Mouse (Mus musculus) testis, postnatal 14 days (tissue): ENCODE measurements at regions not wholly inside any gene's neighbourhood (a gene's known extent, or its start where the extent isn't known, plus 50 kb on each side); places are given as distances from the start of the nearest gene placed in this dataset.

Experiments
- DNase-seq: peaks from one replicate; pipeline ENCODE4 v3.0.0; 2021; ENCODE audit warnings: low spot score

DNA sequence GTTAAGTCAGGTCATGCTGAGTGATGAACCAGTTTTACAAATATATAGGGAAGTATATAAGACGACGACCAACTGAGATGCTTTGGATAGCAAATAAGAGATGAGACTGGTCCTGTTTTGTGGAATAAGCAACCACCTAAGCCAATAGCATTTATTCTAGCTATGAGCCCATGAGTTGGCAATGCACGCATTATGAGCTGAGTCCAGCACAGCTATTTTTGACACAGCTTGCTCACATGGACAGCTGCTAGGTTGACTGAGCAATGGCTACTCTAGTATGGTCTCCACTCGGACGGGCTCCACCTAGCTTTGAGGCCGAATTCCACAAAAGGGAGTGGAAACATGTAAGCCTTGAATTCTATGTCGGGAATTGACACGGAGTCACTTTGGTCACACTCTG is 146.1 kb upstream of the Dyrk2 start:
- no peak for DNase-seq

DNA sequence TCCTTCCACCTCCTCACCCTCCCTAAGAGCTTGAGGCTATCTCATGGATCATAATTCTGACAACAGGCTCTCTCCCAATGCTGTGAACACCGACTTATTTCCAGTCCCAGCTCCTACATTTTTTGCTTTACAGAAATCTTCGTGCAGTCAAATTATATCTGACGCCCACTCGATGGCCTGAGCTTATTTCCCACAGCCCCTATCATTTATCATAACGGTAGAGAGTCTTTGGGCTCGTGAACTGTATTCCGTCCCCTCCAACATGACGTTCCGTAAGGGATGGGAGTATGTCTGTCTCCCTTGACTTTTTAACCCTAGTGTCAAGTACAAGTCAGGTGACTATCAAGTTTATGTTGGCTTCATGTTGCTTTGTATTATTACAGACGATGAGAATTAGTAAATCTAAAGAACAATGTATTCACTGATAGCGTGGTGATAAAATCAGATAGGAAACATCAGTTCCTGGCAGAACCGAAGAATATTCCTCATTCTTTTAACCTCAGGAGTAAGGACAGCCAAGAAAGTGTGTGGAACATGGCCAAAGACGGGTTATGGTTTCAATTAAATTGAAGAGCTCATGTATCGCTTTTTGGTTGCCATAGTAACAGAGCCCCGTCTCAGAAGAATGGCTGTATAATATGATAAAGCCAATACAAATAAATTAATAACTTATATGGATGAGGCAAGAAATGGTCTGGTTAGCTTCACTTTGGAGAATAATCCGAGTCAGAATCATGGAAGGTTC is 145.5 kb upstream of the Dyrk2 start:
- DNase-seq, result no peak

DNA sequence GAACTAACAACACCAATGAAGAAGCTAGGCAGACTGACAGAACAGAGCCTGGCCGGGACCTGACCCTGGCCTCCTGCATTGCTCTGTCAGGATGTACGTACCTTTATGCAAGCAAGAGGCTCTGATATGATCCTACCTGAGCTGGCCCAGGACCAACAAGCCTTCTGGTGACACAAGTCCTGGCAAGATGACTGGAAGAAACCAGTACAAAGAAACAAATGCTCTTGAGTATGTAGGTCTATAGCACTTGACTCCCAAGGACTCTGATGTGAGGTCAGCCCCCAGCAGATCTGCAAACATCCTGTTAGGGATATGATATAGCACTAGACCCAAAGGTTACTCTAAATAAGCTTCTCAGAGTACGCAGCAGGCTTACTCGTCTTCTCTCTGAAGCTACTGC is 144.7 kb upstream of the Dyrk2 start:
- no peak for DNase-seq

DNA sequence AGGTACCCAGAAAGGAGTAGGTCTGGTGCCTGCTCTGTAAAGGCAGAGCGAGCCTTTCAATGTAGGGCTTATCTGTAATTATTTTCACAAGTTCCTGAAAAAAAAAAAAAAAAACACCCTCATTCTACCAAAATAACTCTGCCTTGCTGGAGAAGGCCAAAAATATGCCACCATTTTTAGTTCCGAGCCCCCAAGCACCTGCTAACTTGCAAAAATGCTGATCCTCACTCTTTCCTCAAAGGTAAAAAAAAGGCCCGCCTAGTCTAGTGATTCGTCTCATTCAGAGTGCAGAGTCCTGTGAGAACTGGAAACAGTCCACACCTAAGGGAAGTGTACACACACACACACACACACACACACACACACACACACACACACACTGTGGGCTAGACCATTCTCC is 143.7 kb upstream of the Dyrk2 start:
- no peak for DNase-seq

DNA sequence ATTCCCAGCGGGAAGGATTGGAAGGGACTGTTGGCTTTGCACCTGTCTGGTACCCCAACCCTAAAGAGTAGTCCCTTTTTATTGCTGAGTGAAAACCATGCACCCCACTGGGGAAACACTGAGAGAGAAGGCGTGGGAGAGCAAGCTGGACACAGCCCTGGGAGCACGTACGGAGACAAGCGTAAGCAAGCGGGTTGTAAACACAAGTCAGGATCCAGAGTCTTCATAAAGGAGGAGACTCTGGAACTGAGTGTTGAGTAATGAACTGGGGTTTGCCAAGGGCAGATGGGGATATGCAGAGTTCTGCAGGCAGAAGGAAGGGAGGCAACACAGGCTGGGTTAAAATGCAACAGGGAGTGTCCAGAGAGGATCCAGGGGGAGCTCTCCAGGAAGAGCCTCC is 141.5 kb upstream of the Dyrk2 start:
- DNase-seq, result no peak

DNA sequence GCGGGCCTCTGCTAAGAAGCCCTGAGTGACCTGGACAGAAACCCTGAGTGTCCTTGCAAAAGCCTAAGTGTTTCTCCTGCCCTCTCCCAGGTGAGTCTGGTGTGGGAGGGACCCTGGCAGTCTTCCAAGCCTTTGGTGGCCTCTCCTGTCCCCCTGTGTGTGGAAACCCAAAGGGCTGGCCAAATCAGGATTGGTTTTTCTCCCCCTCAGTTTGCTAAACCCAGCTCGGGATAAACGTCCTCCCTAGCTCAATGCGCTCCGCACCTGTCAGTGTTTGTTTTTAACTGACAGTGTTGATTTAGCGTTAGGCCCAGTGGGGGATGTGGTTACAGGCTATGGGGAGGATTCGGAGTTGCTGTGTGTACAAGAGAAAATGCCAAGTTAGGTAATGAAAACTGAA is 140.9 kb upstream of the Dyrk2 start:
- no peak for DNase-seq

DNA sequence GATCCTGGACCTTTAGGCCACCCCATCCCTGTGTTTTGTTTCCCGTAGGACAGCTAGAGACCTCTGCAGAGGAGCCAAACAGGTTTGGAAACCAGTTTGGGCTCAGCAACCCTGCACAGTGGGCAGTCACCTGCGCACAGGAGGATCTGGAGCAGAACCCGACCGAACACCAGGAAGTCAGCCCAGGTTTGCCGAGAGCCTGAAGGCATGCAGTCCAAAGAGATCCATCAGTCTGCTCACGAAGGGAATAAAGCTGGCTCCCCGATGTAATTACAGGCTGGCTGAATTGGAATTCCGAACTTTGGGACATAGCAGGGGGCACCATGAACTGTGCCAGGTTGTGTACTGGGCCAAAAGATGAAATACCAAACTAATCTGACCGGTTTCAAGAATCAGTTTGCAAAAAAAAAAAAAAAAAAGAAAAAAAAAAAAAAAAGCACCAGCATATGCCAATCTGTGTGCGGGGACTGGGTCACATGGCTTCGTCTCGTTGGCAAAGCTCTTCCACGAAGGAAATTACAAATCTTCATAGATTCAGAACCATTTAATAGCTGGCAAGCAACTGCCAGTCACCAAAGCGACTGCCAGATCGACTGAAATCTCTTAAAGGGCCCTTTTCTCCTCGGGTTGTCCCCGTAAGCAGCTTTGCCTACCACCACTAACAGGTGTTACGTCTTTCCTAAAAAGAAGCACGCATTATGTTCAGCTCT is 137.0 kb upstream of the Dyrk2 start:
- DNase-seq, result peak; percentile 12

DNA sequence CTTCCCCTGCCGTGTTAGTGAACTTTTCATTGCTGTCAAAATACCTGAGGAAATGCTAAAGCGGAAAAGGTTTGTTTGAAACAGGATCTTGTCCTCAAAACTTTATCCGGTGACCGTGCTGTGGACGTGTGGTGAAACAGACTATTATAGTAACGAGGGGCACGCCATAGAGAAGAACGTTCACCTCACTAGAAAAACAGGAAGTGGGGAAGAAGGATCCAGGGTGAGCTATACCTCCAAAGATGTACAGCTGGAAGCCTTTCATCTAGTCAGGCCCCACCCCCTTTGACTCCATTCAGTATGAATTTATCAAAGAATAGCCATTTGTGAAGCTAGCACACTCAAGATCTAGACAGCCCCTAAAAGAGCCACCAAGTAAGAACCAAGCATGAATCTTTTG is 135.5 kb upstream of the Dyrk2 start:
- DNase-seq, result no peak

DNA sequence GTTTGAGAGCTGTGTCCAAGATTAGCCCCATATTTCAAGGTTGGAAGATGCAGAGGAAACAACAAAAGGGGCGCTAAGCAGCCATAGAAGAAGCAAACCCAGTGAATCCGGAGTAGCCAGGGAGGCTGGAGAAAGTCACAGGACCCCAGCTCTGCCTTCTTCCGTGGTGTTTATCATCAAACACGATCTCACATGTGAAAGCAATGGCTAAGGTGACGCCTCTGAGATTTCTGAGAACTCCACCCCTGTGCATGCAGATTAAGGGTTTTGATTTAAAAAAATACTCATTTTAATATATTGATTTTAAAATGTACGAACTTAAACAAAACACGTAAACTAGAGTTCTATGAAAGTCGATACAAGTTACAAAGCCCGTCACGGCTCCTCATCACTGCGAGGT is 134.4 kb upstream of the Dyrk2 start:
- DNase-seq, result no peak

DNA sequence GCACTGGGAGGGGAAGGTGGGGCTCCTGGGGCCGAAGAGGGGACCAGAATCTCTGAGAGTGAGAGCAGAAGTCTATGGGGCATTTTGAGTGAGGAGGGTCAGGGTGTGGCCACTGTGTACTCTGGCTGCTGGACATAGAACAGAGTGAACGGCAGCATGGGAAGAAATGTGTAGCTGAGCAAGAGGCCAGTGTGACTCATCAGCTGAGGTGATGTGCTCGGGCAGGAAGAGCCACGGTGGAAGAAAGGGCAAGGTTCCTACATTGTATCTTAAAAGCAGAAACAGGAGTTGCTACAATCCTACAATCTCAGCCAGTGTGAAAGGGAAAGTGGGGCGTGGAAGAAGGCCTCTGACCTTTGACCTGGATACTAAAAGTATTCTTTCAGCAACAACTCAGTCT is 133.8 kb upstream of the Dyrk2 start:
- DNase-seq, result peak; percentile 31

DNA sequence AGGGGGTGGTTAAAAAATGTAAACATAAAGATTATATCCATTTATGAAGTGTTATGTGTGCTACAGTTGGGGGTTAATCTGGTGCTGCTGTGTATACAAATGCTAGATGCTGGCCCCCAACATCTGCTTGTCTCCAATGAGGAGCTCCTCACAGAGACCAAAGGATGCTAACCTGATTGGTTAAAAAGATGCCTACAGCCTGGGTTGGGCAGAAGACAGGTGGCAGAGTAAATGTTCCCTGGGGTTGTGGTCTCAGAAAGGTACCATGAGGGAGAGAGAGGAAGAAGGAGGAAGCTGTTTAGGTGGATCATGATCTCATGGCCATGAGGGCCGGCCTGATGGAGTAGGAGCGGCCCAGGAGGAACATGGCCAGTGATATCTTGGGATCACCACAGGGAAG is 133.0 kb upstream of the Dyrk2 start:
- no peak for DNase-seq

DNA sequence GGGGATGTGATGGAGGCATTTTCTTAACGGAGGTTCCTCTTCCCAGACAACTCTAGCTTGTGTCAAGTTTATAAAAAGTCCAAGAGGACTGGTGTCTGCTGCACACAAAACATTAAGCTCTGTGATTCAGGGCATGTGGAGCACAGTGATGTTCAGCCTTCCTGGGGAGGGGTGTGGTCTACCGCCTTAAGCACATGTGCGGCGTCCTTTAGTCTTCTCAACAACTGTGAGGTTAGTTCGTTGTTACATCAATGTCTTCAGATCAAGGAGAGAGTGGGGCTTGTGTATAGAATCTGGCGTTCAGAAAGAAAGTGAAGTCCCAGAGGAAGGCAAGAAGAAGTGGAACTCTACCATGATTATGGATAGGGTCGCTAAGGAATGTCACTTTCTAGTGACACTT is 131.9 kb upstream of the Dyrk2 start:
- DNase-seq, result no peak

DNA sequence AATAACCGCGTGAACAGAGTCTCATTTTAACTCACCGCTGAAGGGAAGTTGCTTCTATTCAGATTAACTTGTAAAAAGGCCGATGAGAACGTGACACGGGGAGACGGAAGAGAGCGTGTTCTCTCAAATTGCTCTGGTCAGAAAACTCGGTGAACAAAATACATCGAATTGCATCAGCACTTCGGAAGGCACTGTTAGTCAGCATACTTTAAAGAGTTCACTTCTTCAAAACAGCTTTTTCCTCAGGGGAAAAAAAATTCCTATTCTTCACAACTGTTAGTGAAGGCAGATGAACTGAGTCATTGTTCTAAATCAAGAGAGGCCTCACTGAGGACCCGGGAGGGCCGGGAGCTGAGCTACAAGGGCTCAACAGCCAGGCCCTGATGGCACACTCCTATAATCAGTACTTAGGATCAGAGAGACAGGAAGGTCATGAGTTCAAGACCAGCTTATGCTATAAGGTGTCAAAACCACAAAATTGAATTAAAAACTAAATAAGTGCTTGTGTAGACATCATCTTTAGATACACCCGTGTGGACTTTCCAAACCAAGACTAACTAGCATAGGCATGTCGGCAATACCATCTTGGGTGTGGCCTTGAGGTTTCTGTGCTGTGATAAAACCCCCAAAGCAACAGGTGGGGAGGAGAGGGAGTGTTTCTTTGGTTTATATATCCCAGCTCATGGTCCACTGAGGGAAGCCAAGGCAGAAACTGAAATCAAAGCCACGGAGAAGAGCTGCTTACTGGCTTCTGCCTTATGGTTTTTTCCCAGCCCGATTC is 131.2 kb upstream of the Dyrk2 start:
- no peak for DNase-seq

DNA sequence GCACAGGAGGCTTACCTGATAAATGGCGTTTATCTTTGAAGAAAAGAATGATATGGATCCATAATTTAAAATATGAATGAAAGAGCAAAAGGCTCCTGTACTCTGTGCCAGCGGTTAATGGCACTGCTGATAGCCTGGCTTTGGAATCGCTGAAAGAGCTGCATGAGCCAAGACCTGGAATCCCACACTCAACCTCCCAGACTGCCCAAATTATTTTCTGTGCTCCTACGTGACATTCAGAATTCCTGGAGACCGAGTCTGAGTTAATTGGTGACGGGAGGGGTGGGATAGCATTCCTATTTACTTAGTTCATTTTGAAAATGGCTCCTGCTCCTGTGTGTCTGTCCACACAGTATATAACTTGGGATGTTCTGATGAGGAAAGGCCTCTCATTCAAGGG is 129.0 kb upstream of the Dyrk2 start:
- no peak for DNase-seq

DNA sequence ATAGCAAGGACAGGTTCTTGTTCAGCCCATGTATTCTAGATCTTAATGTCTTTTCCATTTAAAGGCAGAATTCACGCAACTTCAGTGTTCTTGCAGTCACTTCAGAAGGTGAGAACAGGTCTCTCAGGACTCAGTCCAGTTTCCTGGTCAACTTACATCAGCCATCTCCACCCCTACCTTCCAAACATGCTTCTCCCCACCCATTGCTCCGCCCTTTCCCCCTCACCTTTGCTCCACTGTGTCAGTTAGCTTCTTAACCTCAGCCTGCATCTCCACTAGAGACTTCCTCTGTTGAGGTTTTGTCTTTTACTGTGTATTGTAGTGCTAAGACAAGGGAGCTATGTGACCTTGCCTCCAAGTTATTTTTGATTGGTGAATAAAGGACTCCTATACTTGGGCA is 127.0 kb upstream of the Dyrk2 start:
- DNase-seq, result no peak

DNA sequence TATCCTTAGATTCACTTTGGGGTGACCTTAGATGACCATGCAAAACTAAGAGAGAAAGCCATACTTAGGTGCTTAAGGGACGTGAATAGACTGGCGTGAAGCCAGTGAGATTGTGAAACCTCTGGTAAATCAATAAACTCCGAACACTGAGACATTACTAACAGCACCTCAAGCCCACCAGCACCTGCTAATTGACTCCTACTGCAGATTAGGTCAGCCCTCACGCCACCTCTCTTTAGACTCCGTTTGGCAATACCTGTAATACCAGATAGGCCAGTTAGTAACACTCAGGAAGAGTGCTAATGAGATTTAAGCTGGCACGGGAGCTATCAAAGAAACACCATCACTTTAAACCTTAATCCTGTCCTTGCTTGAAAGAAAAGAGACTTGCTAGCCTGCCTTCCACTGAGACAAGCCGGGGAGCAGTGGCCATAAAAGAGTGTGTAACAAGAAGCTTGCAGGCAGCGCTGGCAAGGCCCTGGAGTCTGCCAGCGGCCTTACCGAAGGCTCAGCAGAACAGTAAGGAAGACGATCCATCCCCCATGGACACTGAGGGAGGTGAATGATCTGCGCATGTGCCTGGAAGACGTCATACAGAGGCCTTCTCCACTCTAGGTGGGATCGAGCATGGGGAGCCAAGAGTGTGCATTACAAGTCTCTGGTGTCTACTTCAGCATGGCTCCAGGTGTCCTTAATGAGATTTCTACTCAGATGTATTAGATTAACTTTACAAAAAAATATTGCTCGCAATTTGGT is 124.0 kb upstream of the Dyrk2 start:
- DNase-seq, result no peak

DNA sequence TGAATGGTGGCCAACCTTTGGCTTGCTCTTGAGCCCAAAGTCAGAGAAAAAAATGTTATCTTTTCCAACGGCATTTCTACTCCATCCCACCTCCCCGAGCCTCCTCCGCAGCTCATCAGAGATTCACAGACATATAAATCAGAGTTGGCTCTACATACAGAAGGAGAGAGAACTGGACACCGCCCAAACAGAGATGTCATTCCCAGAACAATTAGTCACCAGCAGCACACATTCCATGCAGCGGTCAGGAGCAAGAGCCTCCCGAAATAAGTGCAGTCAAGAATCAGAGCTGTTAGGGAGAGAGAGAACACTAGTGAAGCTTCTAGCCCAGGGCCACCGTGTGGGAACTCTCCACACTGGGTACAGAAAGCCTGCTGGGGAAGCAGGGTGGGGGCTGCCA is 121.2 kb upstream of the Dyrk2 start:
- peak; percentile 31 for DNase-seq

DNA sequence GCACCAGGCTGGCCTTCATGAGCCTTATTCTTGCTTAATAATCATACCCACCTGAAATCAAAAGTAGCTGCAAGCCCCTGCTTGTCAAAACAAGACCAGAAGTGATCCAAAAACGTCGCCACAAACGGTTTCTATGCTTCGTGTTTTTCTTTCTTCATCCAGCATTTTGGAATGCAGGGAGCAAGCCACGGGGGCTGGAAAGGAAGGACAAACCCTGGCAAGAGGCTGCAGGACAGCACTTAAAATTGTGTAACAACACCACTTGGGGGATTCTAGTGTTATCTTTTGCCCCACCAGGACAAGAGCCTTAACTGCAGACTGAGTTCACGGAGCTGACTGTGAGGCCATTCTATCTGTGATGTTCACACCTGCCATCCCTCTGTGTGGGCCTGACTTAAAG is 120.5 kb upstream of the Dyrk2 start:
- no peak for DNase-seq

DNA sequence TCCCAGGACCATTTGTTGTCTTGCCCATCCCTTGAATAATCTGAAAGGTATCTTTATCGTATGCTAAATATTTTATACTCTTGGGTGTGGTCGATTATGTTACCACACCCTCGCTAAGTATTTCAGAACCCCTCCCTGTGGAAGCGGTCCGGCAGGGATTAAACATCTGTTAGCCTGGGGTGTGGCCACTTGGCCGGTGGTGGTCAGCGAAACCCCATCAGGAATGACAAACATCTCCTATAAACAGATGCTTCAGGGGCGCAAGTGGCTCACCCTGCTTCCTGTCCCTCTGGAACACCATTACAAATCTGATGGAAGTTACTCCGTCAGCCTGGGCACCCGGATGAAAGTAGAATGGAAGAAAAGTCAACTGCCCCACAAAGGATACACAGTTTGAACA is 119.8 kb upstream of the Dyrk2 start:
- DNase-seq, result no peak

DNA sequence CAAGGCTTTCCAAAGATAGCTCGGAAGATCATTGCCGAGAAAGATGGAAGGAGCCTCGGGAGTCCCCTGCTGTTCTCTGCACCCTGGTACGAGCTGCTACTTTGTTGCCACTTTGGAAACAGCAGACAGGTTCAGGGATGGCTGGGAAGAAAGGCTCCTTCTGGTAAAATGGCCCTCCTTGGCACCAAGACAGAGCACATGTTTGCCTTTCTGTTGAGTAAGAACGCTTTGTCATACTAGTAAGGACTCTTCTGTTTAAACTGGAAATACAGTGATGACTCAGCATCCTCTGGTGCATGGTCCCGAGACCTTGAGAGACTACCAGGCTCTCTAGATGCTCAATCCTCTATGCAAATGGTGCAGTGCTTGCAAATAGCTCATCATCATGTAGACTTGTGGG is 118.2 kb upstream of the Dyrk2 start:
- peak; percentile 62 for DNase-seq

DNA sequence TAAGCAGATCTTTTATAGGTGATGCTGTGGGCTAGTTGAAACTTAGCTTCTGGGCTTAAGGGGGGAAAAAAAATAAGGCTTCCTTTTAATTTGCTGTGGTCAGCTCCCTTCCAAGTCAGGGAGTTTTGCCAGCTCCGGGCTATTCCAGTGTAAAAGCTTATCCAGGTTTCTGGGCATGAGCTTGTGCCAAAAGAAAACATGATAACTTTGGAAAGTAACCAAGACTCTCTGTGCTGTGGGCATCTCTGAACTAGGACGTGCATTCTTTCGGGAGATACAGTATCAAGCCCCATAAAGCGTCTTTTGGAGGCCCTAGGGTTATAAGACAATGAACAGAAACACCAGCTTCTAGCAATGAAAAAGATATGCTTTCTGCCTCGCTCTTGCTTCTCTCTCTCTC is 114.6 kb upstream of the Dyrk2 start:
- DNase-seq, result peak; percentile 25

DNA sequence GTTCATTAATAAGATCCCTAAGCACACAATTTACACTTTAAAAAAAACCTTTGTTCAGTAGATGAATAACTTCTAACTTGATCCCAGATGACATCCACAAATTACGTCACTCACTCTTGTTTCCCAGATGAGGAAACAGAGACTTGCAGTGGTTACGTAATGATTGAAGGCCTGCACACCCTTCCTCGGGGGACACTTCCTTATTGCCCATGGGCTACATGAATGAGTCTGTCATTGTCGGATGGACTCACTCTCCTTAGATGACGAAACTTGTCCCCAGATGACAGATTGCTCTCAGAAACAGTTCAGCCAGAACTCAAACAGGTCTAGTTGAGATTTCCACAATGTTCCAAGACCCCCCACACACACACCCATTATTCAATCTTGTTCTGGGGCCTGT is 111.4 kb upstream of the Dyrk2 start:
- no peak for DNase-seq

DNA sequence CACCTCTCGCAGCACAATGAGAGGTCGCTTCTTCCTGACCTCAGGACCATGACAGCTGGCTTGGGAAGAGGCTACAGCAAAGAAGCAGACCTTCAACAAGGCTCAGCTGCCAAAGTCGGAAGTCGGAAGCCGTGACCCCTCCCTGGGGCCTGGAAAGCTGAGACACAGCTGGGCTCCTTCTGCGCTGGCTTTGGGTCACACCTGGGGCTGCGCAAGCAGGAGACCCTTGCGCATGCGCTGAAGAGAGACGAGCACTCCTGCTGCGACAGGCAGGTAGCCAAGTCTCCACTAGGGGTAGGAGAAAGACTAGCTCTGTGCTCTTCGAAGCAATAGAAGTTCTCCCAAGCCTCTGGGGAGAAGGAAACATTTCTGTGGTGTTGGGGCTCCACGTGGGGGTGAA is 109.3 kb upstream of the Dyrk2 start:
- DNase-seq, result no peak
